Mouse (Mus musculus) MEL-GATA-1-ER (cell line): ENCODE results near the gene Fbxl21.

Source experiments
- DNase-seq: peaks from one replicate; pipeline ENCODE4 v3.0.0-alpha.2; 2012; ENCODE audit warnings: low read depth; ENCODE audit errors: extremely low read depth

The Fbxl21 gene

DNA sequence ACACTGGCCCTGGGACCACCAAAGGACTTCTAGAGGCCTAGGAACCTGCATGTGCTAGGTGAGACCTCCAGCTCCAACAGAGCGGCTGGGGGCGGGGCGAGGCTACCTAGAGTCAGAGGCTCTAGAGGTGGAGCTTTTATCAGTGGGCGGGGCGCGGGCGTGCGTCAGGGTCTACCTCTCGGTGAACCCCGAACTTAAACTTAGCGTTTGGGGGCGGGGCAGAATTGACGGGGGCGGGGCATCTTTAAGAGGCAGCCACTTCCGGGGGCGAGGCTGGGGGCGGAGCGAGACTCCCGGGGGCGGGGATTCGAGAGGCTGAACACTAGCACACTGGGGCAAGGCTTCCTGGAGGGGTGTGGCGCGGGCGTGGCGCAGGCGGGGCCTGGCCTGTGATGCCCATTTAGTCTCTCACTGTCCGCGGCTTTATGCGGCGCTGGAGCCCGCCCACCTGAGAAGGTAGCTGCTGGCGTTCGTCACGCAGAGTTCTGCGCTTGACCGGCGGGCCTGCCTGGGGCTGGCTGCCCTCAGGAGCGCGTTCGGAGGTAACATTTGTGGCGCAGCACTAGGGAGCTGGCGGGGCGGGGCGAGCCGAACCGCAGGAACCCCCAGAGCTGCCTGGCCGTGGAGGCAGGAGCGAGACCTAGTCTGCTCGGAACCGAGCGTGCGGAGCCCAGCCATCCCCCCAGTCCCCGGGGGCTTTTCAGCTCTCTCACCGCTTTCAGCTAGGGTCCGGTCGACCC lies at the start of gene Fbxl21:
Fbxl21 (plus strand) TSS at position 392 of the 740 bp plus-strand sequence.
- no peak for DNase-seq

DNA sequence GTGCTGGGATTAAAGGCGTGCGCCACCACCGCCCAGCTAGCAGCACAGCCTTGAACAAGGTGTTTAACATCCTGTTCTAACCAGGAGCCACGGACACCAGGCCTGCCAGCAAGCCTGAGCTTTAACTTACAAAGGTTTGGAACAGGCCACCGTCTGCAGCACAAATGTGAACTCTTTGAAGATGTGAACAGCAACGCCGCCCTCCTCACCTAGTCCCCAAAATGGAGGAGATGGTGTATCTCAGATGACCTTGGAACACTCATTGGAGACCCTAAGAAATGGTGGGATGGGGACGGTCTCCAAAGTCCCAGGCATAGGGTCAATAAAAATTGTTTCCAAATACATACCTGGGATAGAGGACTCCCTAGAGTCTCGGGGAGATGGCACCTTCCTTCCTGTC lies 49.6 kb upstream of the Fbxl21 start:
- no peak for DNase-seq

DNA sequence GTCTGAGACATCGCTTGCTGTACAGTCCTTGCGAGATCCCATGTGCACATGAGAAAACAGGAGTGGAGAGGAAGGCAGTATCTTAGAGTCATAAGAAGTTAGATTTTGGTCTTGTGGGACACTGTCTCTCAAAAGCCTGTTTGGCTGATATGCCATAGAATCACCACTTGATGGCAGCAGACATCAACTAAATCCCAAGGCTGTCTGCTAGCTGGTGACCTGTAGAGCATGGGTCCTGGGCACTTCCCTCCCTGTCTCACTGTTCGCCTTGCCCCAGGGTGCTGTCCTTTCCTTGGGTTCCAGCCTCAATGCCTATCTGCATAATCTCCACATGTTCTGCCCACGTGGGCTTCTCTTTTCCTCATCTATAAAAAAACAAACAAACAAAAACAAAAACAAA lies 46.9 kb upstream of the Fbxl21 start:
- DNase-seq: no peak

DNA sequence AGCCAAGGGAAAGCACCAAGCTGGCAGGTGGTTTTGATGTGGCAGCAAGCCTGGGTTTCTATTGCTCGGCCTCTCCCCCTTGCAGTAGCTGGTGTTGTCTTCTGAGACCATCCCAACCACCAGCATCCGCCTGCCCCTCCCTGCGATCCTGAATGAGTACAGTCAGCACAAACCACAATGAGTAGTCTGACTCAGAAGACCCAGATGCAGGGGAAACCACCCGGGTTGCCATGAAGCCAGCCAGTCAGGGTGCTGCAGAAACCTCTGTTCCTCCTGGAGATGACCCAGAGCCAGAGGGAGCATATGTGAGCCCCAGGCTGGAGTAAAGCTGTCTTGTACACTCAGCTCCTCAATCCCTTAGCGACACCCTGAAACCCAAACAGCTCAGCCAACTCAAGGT lies 45.5 kb upstream of the Fbxl21 start:
- no peak for DNase-seq

GRCm38 (mm10) chr13:56477271-56477670 lies 45.0 kb upstream of the Fbxl21 start:
- DNase-seq: no peak

DNA sequence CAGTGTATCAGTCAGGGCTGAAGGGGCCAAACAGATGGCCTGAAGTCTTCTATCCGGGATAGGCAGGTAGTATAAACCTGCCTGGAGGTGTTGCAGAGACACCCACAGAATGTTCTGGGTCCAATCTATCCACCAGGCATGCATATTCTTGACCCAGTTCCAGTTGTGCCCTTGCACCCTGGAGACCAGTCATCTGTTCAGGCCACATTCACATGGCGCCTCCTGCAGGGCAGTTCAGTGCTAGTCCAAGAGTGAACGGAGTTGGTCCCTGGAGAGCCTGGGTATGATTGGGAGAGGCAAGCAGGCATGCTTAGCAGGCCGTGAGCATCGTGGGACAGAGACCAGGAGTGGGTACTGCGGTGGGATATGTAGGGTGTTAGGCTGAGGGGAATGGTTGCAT lies 44.2 kb upstream of the Fbxl21 start:
- no peak for DNase-seq

DNA sequence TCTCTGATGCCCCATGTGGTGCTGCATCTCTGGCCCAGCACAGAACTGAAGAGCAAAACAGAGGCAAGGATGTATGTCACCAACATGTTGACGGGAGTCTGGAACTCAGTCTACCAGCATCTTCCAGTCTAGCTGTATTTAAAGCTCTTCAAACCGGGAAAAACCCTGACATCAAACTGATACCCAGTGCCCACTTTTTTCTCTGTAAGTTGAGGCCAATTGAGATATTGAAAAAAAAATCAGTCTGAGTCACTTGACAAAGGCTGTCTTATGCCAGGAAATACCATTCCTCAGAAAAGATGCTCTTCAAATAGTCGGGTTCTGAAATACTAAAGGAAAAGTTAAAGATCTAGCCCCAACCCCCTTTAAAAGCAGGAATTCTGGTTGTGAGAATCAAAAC lies 40.1 kb upstream of the Fbxl21 start, which contains the start of gene Il9:
Il9 (minus strand) TSS at position 101 of the 400 bp plus-strand sequence.
- DNase-seq: no peak

DNA sequence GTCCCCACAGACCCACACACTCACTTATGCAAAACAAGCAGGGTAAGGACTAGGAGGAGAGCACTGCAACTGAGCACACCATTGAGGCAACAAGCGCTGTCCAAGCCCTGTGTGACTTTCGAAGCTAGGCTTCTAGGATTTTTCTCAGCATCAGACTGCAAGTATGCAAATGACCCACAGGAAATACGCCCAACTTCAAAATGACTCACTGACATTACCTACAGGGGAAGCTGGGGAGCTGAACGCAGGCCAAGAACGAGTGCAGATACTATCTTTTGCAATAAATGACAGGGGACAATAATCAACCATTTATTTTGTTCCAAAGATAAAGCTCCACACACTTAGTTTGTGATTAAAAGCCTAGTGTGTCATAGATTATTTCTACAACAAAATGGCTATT lies 34.3 kb upstream of the Fbxl21 start:
- no peak for DNase-seq

GRCm38 (mm10) chr13:56494440-56494839 lies 27.8 kb upstream of the Fbxl21 start:
- no peak for DNase-seq

- DNase-seq: no peak
Observed at GRCm38 (mm10) chr13:56500132-56500531, 22.1 kb upstream of the Fbxl21 start.

DNA sequence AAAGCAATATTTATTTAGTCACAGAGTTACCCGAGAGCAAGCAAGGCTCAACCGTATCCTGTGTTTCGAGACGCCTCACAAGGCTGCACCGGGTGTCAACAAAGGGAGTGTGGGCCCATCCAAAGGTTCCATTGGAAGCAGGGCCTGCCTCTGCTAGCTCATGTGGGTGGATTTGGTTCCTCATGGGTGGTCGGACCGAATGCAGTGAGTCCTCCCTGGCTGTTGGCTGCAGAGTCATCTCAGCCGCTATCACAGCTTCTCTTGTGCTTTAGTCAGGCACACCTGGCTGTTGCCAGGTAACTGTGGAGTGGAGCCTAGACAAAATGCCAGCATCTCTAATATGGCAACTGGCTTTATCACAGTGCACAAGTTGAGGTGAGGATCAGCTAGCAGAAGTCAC lies 21.6 kb upstream of the Fbxl21 start:
- DNase-seq: no peak

GRCm38 (mm10) chr13:56501866-56502420 lies 20.3 kb upstream of the Fbxl21 start:
- no peak for DNase-seq

DNA sequence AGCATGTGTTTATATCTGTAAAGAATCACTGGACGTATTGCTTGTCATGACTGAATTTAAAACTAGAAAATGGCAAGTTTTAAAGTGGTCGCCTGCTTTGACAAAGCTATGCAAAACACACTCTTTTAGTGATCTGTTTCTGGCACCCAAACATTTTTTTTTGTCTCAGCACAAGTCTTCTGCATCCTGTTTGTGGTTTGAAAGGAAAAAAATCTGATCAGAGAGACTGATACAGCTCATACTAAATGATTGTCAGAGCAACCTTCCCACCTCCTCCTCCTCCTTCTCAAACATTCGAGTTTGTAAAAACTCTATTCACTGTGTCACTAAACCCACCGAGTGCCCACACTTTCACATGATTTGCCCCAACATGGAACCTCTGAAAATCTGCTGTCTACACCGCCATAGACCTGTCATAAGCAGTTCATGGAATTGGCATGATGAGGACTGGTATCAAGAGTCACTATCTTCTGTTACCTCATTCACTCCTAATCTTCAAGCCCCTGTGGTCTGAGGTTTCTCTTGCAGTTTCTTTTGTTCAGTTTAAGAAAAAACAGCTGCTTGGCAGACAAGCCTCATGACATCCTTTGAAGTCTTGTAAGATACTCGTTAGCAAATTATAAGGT lies 15.3 kb upstream of the Fbxl21 start:
- no peak for DNase-seq

GRCm38 (mm10) chr13:56509796-56510195 lies 12.5 kb upstream of the Fbxl21 start:
- DNase-seq: no peak

- DNase-seq: no peak
Observed at GRCm38 (mm10) chr13:56513595-56513994, 8.7 kb upstream of the Fbxl21 start.

DNA sequence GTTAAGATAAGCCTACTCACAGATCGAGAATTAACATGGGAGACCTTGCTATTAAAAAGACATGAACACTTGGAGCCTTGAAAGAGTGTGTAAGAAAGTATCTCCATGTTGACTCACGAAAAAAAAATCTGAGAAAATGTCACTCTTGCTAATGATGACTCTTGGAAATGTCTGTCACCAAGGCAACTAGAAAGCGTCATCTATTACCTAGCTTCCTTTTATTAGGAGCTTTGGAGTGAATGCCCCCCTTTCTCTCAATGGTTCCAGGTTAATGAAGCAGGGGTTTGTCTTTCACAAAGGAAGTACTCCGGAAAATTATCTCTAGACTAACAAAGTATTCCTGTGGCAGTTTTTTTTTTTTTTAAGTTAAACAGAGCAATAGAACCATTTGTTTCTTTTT lies 6.0 kb upstream of the Fbxl21 start:
- DNase-seq: no peak

DNA sequence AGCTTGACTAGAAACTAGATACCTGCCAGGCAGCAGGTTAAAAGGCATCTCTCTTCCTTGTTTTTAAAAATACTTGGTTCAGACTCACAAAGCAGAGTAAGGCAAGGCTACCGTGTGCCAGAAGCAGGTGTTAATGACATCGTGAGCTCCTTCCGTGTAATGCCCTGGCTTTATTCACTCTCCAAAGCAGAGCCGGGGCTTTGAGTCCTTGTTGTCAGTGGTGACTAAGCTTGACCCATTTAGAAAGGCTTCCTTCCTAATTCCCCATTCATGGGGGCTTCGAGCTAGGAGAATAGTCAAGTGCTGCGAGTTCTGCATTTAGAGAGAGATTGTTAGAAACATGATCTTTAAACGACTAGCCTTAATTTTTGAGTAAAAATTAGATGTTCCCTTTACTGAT lies 5.5 kb upstream of the Fbxl21 start:
- DNase-seq: no peak

DNA sequence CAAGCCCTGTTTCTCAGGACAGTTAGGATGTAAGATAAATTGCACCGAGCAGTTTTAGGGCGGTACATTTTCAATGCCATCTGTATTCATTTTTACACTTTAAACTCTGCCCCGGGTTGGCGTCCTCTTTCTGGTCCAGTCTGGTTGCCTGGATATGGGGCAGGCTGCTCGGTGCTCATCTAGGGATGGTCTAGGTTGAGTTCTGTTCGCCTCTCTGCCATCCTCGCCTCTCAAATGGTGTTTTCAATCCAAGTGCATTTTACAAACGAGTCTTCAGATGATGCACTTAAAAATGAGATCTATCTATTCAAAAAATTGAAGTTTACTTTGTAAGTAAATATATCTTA lies 522 bp downstream of the Fbxl21 start:
- no peak for DNase-seq

DNA sequence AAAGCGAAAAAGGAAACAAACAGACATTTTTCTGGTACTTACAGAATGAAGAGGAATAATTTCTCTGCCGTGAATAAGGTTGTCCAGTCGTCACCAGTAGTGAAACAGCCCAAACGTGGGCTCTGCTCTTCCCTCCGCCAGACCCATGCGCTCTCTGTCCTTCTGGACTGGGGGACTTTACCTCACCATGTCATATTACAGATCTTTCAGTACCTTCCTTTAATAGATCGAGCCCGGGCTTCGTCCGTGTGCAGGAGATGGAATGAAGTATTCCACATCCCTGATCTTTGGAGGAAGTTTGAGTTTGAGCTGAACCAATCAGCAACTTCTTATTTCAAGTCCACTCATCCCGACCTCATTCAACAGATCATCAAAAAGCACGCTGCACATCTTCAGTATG lies 4.6 kb downstream of the Fbxl21 start:
- DNase-seq: no peak

DNA sequence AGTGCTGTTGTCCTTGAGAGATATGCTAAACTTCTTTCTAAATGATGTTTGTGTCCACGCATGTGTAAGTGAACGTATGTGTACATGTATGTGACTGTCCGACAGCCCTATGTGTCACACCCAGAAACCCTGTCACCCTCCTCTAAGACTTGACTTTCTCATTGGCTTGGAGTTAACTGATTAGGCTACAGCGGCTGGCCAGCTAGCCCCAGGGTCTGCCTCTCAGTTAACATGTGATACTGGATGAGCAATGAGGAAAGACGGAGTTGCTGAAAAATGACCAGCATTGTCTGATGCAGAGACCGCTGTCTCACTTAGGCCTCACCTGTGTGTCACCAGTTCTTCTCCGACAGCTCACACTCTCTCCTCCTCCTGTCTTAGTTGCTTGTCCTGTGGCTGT lies 5.6 kb downstream of the Fbxl21 start:
- DNase-seq: no peak

- DNase-seq: no peak
Observed at GRCm38 (mm10) chr13:56528281-56528680, 6.0 kb downstream of the Fbxl21 start.

DNA sequence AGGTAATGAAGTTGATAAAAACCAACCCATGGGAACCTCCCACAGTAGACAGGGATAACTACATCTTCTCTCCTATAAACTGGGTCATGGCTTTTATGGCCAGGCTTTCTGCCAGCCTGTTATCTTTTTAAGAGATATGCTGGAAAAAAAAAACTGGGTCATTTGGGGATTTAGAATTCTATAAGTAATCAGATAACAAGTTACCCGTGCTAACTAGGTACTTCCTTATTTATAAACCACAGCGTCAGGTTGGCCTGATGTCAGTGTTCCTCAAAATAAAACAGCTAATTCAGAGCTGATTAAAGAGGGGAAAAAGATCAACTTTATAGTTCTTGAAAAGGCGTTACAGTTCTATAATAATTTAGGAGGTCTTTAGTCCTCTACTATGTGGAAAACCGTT lies 6.8 kb downstream of the Fbxl21 start:
- no peak for DNase-seq

GRCm38 (mm10) chr13:56529685-56530084 lies 7.4 kb downstream of the Fbxl21 start:
- DNase-seq: no peak
